Mouse (Mus musculus) embryo, embryonic 9.5 days (tissue): Measurements from ENCODE around the gene Lysmd1.

Experiments used
- DNase-seq: peaks from one replicate; pipeline ENCODE4 v3.0.0-alpha.2; 2017; ENCODE audit errors: extremely low spot score

Lysmd1 gene

DNA sequence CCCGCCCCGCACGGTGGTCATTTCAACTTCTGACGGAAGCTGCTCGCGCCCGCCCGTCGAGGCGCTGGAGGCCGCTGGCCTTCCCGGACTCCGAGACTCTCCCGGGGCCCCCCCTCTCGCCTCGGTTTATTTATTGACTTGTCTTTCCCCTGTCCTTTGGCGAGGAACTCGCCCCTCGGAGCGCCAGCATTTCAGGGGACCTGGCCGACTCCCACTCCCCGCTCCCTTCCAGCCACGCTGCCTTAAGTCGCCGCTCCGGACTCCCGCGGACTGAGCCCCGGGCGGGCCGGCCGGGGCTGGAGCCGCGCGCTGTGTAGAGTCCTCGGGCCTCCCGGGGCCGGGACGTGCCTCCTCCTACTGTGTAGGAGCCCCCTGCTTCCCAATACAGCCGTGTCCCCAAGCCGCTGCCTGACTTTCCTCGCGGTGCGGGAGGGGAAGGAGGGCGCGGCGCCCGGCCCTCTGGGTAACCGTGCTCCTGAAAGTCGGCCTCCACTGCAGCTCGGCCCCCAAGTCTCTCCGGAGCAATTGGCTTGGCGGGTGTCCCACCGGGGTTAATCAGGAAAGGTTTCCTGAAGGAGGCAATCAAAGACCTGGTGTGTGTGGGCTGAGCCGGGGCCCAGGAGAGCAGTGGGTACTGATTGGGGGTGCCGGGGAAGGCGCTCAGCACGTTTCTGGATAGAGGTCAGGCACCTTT lies 39.5 kb downstream of the Lysmd1 start:
- peak; percentile 42 for DNase-seq

DNA sequence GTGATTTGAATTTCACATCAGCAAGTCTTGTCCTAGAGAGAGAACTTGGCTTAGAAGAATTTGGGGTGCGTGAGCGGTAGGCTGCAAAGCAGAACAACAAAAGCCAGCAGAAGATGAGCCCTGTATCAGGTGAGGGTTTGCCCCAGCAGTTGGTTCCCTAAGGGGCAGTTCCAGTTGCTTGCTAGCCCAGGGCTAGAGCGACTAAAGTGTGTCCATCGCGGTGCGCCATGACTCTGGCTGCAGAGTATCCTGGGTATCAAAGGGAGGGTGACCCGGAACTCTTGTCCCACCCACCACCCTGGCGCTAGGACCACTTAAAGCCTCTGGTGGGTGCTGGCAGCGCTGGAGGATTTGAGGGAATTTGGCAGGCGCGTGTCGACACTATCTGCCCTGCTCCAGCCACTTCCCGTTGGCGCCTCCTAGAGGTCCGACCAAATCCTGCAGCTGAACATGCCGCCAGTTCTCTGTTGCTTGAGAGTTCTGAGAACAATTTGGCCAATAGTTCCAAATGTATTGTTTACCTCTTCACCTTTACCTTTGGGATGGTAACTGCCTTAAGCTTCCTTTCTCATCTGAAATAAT lies 40.2 kb downstream of the Lysmd1 start:
- DNase-seq = peak; percentile 88

GRCm38 (mm10) chr3:95176500-95176899 lies 42.6 kb downstream of the Lysmd1 start:
- DNase-seq = no peak

DNA sequence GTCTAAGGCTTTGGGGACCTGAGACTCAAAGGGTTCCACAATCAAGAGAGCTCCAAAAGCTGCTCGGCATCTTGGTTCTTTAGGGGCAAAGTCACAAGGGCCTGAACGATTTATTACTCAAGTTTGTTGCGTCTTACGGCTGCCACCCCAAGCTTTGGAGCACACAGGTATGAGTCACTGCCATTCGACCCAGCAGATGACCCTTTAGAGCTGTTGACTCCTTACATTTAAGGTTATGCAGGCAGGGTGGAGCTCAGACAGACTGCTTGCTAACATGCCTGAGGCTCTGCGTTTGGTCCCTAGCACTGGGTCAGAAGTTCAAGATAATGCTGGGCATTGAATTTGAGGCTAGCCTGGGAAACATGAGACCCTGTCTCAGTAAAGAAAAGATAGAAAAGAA lies 43.7 kb downstream of the Lysmd1 start:
- no peak for DNase-seq

GRCm38 (mm10) chr3:95178948-95179347 lies 45.1 kb downstream of the Lysmd1 start:
- DNase-seq = no peak

GRCm38 (mm10) chr3:95179890-95180289 lies 46.0 kb downstream of the Lysmd1 start:
- DNase-seq = no peak

DNA sequence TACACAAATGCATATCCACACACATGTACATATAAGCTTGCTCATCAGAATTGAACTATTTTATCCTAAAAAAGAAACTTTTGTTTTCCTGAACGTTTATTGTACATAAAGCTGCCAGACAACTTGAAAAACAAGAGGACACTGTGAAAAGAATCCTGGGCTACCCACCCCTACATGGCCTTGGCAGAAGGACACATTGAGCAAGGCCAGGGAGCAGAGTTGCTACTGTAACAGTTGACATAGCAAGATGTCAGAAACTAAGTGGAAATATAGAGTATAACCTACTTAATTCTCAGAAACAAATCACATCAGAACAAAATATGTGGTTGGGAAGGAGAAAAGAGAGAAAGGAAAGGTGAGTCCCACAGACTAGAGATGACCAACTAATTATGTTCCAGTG lies 48.0 kb downstream of the Lysmd1 start:
- no peak for DNase-seq

DNA sequence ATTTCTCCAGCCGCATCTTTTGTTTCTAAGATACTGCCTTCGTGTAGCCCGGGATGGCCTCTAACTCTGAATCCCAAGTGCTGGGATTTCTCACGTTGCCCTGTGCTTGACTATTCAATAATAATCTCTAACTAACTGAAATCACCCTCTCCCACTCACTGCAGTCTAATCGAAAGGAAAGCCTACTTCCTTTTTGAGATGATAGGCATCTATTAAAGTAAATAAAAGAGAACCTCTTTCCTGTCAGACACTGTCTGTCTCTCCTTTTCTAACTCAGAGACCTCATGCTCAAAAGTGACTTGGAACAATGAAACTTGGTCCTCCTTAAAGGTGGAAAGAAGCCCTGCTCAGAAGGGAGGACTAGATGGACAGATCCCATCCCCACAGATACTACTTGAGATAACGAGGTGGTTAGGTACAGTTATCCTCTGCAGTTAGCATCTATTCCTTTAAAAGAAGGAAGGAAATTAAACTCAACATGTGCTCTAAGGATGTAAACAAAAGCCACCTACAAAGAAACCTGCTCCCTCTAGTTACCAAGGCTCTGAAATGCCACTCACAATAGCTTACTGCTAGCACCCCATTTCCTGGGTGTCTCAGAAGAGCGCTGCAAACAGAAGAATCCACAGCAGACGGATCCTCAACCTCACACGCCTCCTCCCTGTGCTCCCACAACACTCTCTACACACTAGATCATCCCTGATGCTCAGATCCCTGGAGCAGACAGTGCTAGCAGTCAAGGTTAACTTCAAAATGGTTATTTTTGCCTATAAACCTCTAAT lies 51.1 kb downstream of the Lysmd1 start:
- DNase-seq = no peak

- no peak for DNase-seq
Measured at GRCm38 (mm10) chr3:95186100-95186499, 52.2 kb downstream of the Lysmd1 start.

- no peak for DNase-seq
Measured at GRCm38 (mm10) chr3:95186888-95187287, 53.0 kb downstream of the Lysmd1 start.
